Mouse (Mus musculus): Measurements from ENCODE around the gene St6galnac3. TPM values are rescaled to one million over a fixed set of nuclear protein-coding genes. Genes with fewer than 3 reads are reported as not detected.

St6galnac3 gene
- polyA plus RNA-seq, 1 experiment from 2014 or later, result 55.0 TPM

DNA sequence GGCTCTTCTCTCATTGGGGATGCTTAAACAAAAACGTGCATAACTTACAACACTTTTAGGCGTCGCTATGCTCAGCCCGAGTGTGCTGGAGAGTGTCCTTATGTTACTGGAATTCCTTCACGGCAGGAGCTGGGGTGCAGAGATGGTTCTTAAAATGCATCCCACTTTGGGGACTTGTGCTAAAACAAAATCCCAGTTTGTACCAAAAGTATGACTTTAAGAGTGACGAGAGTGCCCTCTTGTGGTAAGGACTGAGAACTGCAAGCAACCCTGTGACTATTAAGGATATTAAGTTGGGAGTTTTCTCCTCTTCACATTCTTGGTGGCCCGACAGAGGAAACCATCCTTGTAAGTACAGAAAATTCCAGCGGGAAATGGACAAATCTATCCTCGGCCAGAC lies 69.9 kb downstream of the St6galnac3 start:
- 27% methylated on average over 9 of the region's 9 CpGs for WGBS
- H3K9ac ChIP-seq (replicated peaks; ENCODE audit: low read length), result no peak overlapping the region
- H3K9me3 ChIP-seq (replicated peaks; ENCODE audit: control insufficient read depth, low read length), result no peaks in the 10 kb centered on the region
- H3K4me3 ChIP-seq (ENCODE audit: low read depth, low read length), result no peak overlapping the region
- H3K4me1 ChIP-seq (ENCODE audit: control insufficient read depth, insufficient read depth, low read length), result no peaks in the 10 kb centered on the region
- no peaks in the 10 kb centered on the region for H3K27me3 ChIP-seq (ENCODE audit: control insufficient read depth, insufficient read depth, low read length)
- H3K36me3 ChIP-seq (replicated peaks; ENCODE audit: control insufficient read depth, insufficient read depth, low read depth, low read length), result no peaks in the 10 kb centered on the region
- no peak for ATAC-seq (replicated peaks; ENCODE audit: insufficient number of reproducible peaks, low FRiP score, low TSS enrichment, low read depth)
- peak; percentile 92 for DNase-seq (ENCODE audit: low spot score)
- no peak overlapping the region for H3K4me2 ChIP-seq (ENCODE audit: low read depth, low read length)
- H3K27ac ChIP-seq (replicated peaks; ENCODE audit: low read depth, low read length), result no peak overlapping the region

DNA sequence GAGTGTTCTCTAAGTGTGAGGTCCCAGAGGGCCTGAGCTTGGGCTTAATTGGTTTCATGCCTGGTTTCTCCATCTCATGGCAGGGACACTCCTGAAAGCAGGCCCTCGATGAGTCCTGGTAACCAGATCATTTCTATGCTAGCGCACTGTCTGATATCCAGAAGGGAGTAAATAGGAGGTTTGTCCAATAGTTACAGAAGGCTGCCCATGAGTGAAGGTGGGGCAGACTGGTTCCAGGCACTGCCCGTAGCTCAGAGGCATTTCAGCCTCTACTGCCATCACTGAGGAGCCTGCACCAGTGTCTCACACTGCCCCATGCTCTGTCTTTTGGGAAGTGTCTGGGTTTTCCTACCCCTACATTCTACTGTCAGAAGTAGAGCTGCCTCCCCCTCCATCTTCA lies 72.1 kb downstream of the St6galnac3 start:
- Histone ChIP-seq H3K9me3 (replicated peaks; ENCODE audit: control insufficient read depth, low read length) (no peaks in the 10 kb centered on the region), H3K4me3 (ENCODE audit: low read depth, low read length) (no peak overlapping the region), H3K27ac (replicated peaks; ENCODE audit: low read depth, low read length) (no peak overlapping the region), H3K36me3 (replicated peaks; ENCODE audit: control insufficient read depth, insufficient read depth, low read depth, low read length) (no peaks in the 10 kb centered on the region), H3K27me3 (ENCODE audit: control insufficient read depth, insufficient read depth, low read length) (no peaks in the 10 kb centered on the region), H3K9ac (replicated peaks; ENCODE audit: low read length) (no peak overlapping the region), H3K4me1 (ENCODE audit: control insufficient read depth, insufficient read depth, low read length) (no peaks in the 10 kb centered on the region), H3K4me2 (ENCODE audit: low read depth, low read length) (no peak overlapping the region)
- ATAC-seq (replicated peaks; ENCODE audit: insufficient number of reproducible peaks, low FRiP score, low TSS enrichment, low read depth) (no peak), DNase-seq (ENCODE audit: low spot score) (no peak)
- WGBS, result 71% methylated on average over 3 of the region's 3 CpGs

DNA sequence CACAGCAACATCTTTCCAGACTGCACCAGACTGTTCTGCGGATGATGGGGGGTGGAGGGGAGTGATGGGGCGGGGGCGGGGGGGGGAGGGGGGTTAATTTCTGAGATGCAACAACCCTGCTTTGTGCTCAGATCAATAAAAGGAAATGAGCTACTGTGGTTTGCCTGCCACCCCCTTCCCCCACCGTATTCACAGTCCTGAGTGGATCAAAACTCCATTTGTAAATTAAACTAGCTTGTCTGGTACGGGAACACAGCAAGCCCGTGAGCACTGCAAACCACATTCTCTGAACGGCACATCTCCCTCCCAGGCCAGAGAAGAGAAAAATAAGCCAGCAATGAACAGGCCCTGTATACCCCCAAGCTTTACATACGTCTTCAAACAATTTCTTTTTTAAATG lies 76.3 kb downstream of the St6galnac3 start:
- no peaks in the 10 kb centered on the region for H3K9me3 ChIP-seq (replicated peaks; ENCODE audit: control insufficient read depth, low read length)
- H3K4me2 ChIP-seq (ENCODE audit: low read depth, low read length), result no peak overlapping the region
- H3K4me3 ChIP-seq (ENCODE audit: low read depth, low read length), result no peak overlapping the region
- H3K27ac ChIP-seq (replicated peaks; ENCODE audit: low read depth, low read length), result no peak overlapping the region
- H3K36me3 ChIP-seq (replicated peaks; ENCODE audit: control insufficient read depth, insufficient read depth, low read depth, low read length), result no peaks in the 10 kb centered on the region
- no peaks in the 10 kb centered on the region for H3K4me1 ChIP-seq (ENCODE audit: control insufficient read depth, insufficient read depth, low read length)
- no peaks in the 10 kb centered on the region for H3K27me3 ChIP-seq (ENCODE audit: control insufficient read depth, insufficient read depth, low read length)
- H3K9ac ChIP-seq (replicated peaks; ENCODE audit: low read length), result no peak overlapping the region
- ATAC-seq (replicated peaks; ENCODE audit: insufficient number of reproducible peaks, low FRiP score, low TSS enrichment, low read depth) (no peak), DNase-seq (ENCODE audit: low spot score) (no peak)
- 69% methylated on average over 8 of the region's 8 CpGs for WGBS

DNA sequence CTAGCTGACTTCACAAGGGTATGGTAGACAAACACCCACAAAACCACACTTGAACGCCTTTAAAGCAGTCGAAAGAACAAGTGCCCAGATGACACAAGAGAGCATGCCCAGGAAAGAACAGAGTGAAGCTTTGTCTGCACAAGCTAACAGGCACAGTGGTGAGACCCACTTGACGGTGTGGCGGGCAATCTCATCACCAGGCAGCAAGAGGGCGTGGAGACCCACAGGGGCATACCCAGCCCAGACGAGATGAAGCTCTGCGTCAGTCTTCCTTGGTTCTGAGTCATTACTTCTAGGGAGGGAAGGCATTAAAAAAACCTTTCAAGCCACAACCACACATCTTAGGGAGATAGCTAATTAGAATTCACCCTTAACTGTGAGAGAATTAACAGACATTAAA lies 79.2 kb downstream of the St6galnac3 start:
- H3K9me3 ChIP-seq (replicated peaks; ENCODE audit: control insufficient read depth, low read length), result no peaks in the 10 kb centered on the region

DNA sequence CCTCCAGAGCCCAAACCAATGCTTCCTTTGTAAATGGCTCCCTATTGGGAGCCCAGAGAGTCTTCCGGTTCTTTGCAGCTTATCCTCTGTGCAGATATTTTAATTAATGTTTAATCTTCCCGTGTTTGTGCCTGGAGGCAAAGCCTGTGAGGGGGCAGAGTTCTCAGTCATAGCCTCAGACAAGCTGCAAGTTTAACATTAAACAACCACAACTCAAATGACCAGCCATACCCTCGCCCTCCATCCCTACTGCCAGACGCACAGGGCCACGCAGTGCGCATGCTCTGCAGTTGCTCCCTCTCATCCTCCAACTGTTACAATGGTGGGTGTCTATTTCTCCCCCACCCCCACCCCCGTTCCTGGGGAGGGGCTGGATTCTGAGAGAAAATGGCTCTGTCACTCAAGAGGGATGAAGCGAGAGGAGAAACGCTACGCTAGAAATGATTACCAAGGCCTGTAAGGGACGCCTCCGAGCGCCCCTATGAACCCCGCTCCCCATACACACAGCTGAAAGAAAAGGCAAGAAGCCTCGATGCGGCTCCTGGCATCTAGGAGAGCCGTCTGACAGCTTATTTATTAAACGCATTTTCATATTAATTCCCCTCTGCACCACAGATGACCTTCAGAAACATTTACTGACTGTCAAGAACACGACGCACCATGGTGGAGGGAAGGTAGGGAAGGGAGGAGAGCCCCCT lies 81.0 kb downstream of the St6galnac3 start:
- WGBS, result 84% methylated on average over 20 of the region's 20 CpGs
- Histone ChIP-seq H3K9ac (replicated peaks; ENCODE audit: low read length) (no peak overlapping the region), H3K4me2 (ENCODE audit: low read depth, low read length) (no peak overlapping the region), H3K9me3 (replicated peaks; ENCODE audit: control insufficient read depth, low read length) (no peaks in the 10 kb centered on the region), H3K36me3 (replicated peaks; ENCODE audit: control insufficient read depth, insufficient read depth, low read depth, low read length) (no peaks in the 10 kb centered on the region), H3K4me3 (ENCODE audit: low read depth, low read length) (no peak overlapping the region), H3K4me1 (ENCODE audit: control insufficient read depth, insufficient read depth, low read length) (no peaks in the 10 kb centered on the region), H3K27me3 (ENCODE audit: control insufficient read depth, insufficient read depth, low read length) (no peaks in the 10 kb centered on the region), H3K27ac (replicated peaks; ENCODE audit: low read depth, low read length) (no peak overlapping the region)
- DNase-seq (ENCODE audit: low spot score) (no peak), ATAC-seq (replicated peaks; ENCODE audit: insufficient number of reproducible peaks, low FRiP score, low TSS enrichment, low read depth) (no peak)

More for the DNA sequence above, 79.2 kb downstream of the St6galnac3 start:
- DNase-seq (ENCODE audit: low spot score), result no peak
- Histone ChIP-seq H3K36me3 (replicated peaks; ENCODE audit: control insufficient read depth, insufficient read depth, low read depth, low read length) (no peaks in the 10 kb centered on the region), H3K27ac (replicated peaks; ENCODE audit: low read depth, low read length) (no peak overlapping the region), H3K27me3 (ENCODE audit: control insufficient read depth, insufficient read depth, low read length) (no peaks in the 10 kb centered on the region), H3K4me2 (ENCODE audit: low read depth, low read length) (no peak overlapping the region), H3K4me3 (ENCODE audit: low read depth, low read length) (no peak overlapping the region), H3K9ac (replicated peaks; ENCODE audit: low read length) (no peak overlapping the region), H3K4me1 (ENCODE audit: control insufficient read depth, insufficient read depth, low read length) (no peaks in the 10 kb centered on the region)
- no peak for ATAC-seq (replicated peaks; ENCODE audit: insufficient number of reproducible peaks, low FRiP score, low TSS enrichment, low read depth)
- 85% methylated on average over 7 of the region's 7 CpGs for WGBS

DNA sequence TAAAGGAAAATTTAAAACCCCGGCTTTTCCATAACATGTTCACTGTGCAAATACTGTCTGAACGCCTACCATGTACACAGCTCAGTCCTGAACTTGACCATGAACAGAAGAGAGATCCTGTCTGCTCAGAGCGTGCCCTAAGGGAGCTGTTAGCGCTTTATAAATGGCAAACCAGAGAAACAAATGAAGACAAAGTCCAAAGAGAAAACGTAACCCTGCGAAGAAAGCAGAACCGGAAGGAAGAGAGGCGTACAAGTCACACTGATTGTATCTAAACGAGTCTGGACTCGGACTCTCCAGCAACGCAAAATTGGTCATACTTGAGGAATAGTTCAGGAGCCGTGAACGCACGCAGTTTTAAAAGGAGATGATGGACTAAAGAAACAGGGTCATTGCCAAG lies 82.1 kb downstream of the St6galnac3 start:
- Histone ChIP-seq H3K9ac (replicated peaks; ENCODE audit: low read length) (no peak overlapping the region), H3K4me1 (ENCODE audit: control insufficient read depth, insufficient read depth, low read length) (no peaks in the 10 kb centered on the region), H3K4me3 (ENCODE audit: low read depth, low read length) (no peak overlapping the region), H3K4me2 (ENCODE audit: low read depth, low read length) (no peak overlapping the region), H3K36me3 (replicated peaks; ENCODE audit: control insufficient read depth, insufficient read depth, low read depth, low read length) (no peaks in the 10 kb centered on the region), H3K9me3 (replicated peaks; ENCODE audit: control insufficient read depth, low read length) (no peaks in the 10 kb centered on the region), H3K27me3 (ENCODE audit: control insufficient read depth, insufficient read depth, low read length) (no peaks in the 10 kb centered on the region), H3K27ac (replicated peaks; ENCODE audit: low read depth, low read length) (no peak overlapping the region)
- DNase-seq (ENCODE audit: low spot score) (no peak), ATAC-seq (replicated peaks; ENCODE audit: insufficient number of reproducible peaks, low FRiP score, low TSS enrichment, low read depth) (no peak)
- 91% methylated on average over 14 of the region's 14 CpGs for WGBS

DNA sequence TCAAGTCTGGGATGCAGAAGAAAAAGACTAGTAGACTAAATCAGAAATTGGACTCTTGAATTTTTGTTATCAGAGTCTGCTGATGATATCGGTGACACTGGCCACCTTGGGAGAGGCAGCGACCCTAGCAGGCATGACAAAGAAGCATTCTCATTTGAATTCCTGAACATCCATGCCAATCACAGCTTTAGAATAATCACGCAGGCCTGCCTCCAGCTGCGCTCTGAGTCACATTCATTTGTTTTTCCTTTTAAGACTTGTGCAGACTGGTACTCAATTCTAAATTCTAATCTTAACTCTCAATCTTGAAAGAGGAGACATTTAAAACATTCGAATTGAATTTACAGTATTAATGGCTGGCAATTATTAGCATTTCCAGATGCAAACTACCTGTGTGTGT lies 83.2 kb downstream of the St6galnac3 start:
- no peak overlapping the region for H3K27ac ChIP-seq (replicated peaks; ENCODE audit: low read depth, low read length)
- no peak overlapping the region for H3K4me2 ChIP-seq (ENCODE audit: low read depth, low read length)
- no peak for ATAC-seq (replicated peaks; ENCODE audit: insufficient number of reproducible peaks, low FRiP score, low TSS enrichment, low read depth)
- H3K9ac ChIP-seq (replicated peaks; ENCODE audit: low read length), result no peak overlapping the region
- H3K27me3 ChIP-seq (ENCODE audit: control insufficient read depth, insufficient read depth, low read length), result no peaks in the 10 kb centered on the region
- H3K9me3 ChIP-seq (replicated peaks; ENCODE audit: control insufficient read depth, low read length), result no peaks in the 10 kb centered on the region
- no peak overlapping the region for H3K4me3 ChIP-seq (ENCODE audit: low read depth, low read length)
- no peaks in the 10 kb centered on the region for H3K4me1 ChIP-seq (ENCODE audit: control insufficient read depth, insufficient read depth, low read length)
- DNase-seq (ENCODE audit: low spot score), result no peak
- no peaks in the 10 kb centered on the region for H3K36me3 ChIP-seq (replicated peaks; ENCODE audit: control insufficient read depth, insufficient read depth, low read depth, low read length)
- WGBS, result 71% methylated on average over 5 of the region's 5 CpGs

DNA sequence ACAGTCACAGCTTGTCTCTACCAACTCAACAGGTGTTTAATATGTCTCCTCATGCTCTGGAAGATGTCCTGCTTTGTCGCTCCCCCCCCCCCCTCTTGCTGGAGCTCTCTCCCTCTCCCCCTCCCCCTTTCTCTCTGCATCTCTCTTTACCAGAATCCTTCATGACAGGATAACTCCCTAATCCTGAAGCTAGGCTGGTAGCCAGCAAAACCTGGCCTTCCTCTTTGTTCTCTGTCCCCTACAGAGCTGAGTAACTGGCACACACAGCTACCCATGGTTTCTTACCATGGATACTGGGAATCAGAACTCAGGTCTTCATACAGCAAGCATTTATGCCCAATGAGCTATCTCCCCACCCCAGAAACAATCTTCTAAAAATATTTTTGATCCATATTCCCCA lies 87.6 kb downstream of the St6galnac3 start:
- H3K9ac ChIP-seq (replicated peaks; ENCODE audit: low read length), result no peak overlapping the region
- WGBS, result 80% methylated on average over 1 of the region's 1 CpGs
- DNase-seq (ENCODE audit: low spot score) (no peak), ATAC-seq (replicated peaks; ENCODE audit: insufficient number of reproducible peaks, low FRiP score, low TSS enrichment, low read depth) (no peak)
- H3K4me1 ChIP-seq (ENCODE audit: control insufficient read depth, insufficient read depth, low read length), result no peaks in the 10 kb centered on the region
- no peak overlapping the region for H3K4me3 ChIP-seq (ENCODE audit: low read depth, low read length)
- no peaks in the 10 kb centered on the region for H3K36me3 ChIP-seq (replicated peaks; ENCODE audit: control insufficient read depth, insufficient read depth, low read depth, low read length)
- no peaks in the 10 kb centered on the region for H3K27me3 ChIP-seq (ENCODE audit: control insufficient read depth, insufficient read depth, low read length)
- H3K27ac ChIP-seq (replicated peaks; ENCODE audit: low read depth, low read length), result no peak overlapping the region
- no peak overlapping the region for H3K4me2 ChIP-seq (ENCODE audit: low read depth, low read length)
- no peaks in the 10 kb centered on the region for H3K9me3 ChIP-seq (replicated peaks; ENCODE audit: control insufficient read depth, low read length)

Measured in embryonic facial prominence, embryonic 11.5 days (tissue).